Mouse (Mus musculus): ENCODE data around the gene Duxbl2.
"Not testable (repeated sequence)": the region's sequence is repeated elsewhere in the genome, so short reads cannot be mapped to it uniquely, and the experiment has no call there.

Gene Duxbl2

GRCm38 (mm10) chr14:26118150-26118549 is at the start of gene Duxbl2:
Gene Duxbl2 (plus strand): TSS chr14:26118349.
- DNase-seq (ENCODE audit: low spot score in 2 of 2) = not testable (repeated sequence)

- not testable (repeated sequence) for DNase-seq (ENCODE audit: low spot score in 2 of 2)
Observed at GRCm38 (mm10) chr14:26076620-26077390, 41.3 kb upstream of the Duxbl2 start.

- not testable (repeated sequence) for DNase-seq (ENCODE audit: low spot score in 2 of 2)
Observed at GRCm38 (mm10) chr14:26081216-26081615, 36.9 kb upstream of the Duxbl2 start, which contains the start of gene Cphx2. Gene Cphx2 (plus strand): TSS chr14:26081516.

GRCm38 (mm10) chr14:26081997-26082396 is 36.2 kb upstream of the Duxbl2 start, which contains the start of gene Cphx3:
Gene Cphx3 (plus strand): TSS chr14:26082297.
- DNase-seq (ENCODE audit: low spot score in 2 of 2) = not testable (repeated sequence)

GRCm38 (mm10) chr14:26097622-26098021 is 20.5 kb upstream of the Duxbl2 start:
- not testable (repeated sequence) for DNase-seq (ENCODE audit: low spot score in 2 of 2)

- not testable (repeated sequence) for DNase-seq (ENCODE audit: low spot score in 2 of 2)
Observed at GRCm38 (mm10) chr14:26118550-26119000, 426 bp downstream of the Duxbl2 start.

- DNase-seq (ENCODE audit: low spot score in 2 of 2) = not testable (repeated sequence)
Observed at GRCm38 (mm10) chr14:26119095-26119494, 946 bp downstream of the Duxbl2 start.

GRCm38 (mm10) chr14:26147095-26147494 is 28.9 kb downstream of the Duxbl2 start:
- DNase-seq (ENCODE audit: low spot score in 2 of 2) = not testable (repeated sequence)

GRCm38 (mm10) chr14:26156032-26156431 is 37.9 kb downstream of the Duxbl2 start:
- not testable (repeated sequence) for DNase-seq (ENCODE audit: low spot score in 2 of 2)

- not testable (repeated sequence) for DNase-seq (ENCODE audit: low spot score in 2 of 2)
Observed at GRCm38 (mm10) chr14:26161156-26161555, 43.0 kb downstream of the Duxbl2 start.

GRCm38 (mm10) chr14:26162423-26162822 is 44.3 kb downstream of the Duxbl2 start:
- DNase-seq (ENCODE audit: low spot score in 2 of 2) = not testable (repeated sequence)

- not testable (repeated sequence) for DNase-seq (ENCODE audit: low spot score in 2 of 2)
Observed at GRCm38 (mm10) chr14:26165266-26165665, 47.1 kb downstream of the Duxbl2 start.

- not testable (repeated sequence) for DNase-seq (ENCODE audit: low spot score in 2 of 2)
Observed at GRCm38 (mm10) chr14:26173955-26174354, 55.8 kb downstream of the Duxbl2 start.

GRCm38 (mm10) chr14:26175028-26175427 is 56.9 kb downstream of the Duxbl2 start:
- not testable (repeated sequence) for DNase-seq (ENCODE audit: low spot score in 2 of 2)

Measured in urinary bladder, adult 18-20 months (tissue).